Mouse (Mus musculus) heart, adult 2 months (tissue): ENCODE measurements around the gene Cacna1c. TPM values are rescaled to one million over a fixed set of nuclear protein-coding genes. Genes with fewer than 3 reads are reported as not detected.

Experiments
- DNase-seq, 2 experiments: peaks; one replicate each; pipeline ENCODE4 v3.0.0; 2021
- H3K27ac ChIP-seq: fragments of 200-600 bp; 2 replicates; pipeline ENCODE4 v1.8.1; 2022
- H3K27me3 ChIP-seq: fragments of 200-500 bp; 2 replicates; pipeline ENCODE4 v1.6.1; 2012; ENCODE audit warnings: mild to moderate bottlenecking, low read length, inconsistent platforms, mixed read lengths; ENCODE audit not compliant: control insufficient read depth, insufficient read depth
- H3K36me3 ChIP-seq: fragments of 200-500 bp; 2 replicates; pipeline ENCODE4 v1.6.1; 2012; ENCODE audit warnings: low read length, inconsistent platforms; ENCODE audit not compliant: control insufficient read depth, insufficient read depth
- H3K4me1 ChIP-seq: fragments of 200-500 bp; 2 replicates; pipeline ENCODE4 v1.6.1; 2011; ENCODE audit warnings: low read length; ENCODE audit not compliant: control insufficient read depth, insufficient read depth
- H3K4me3 ChIP-seq: fragments of 200-600 bp; 2 replicates; pipeline ENCODE4 v1.8.1; 2022
- H3K79me2 ChIP-seq: fragments of 200-500 bp; replicated peaks from 2 replicates; pipeline ENCODE4 v1.6.1; 2012; ENCODE audit warnings: mild to moderate bottlenecking, inconsistent platforms, low read length, moderate library complexity, mixed read lengths; ENCODE audit not compliant: control insufficient read depth, insufficient read depth
- H3K9ac ChIP-seq: fragments of 200-500 bp; 2 replicates; pipeline ENCODE4 v1.6.1; 2012; ENCODE audit warnings: low read depth, mild to moderate bottlenecking, control low read depth, inconsistent platforms, low read length, mixed read lengths
- CTCF ChIP-seq: fragments of 200-600 bp; IDR thresholded peaks from 2 replicates; pipeline ENCODE4 v1.8.1; 2022; ENCODE audit warnings: antibody characterized with exemption, mild to moderate bottlenecking, moderate library complexity
- EP300 ChIP-seq: fragments of 200-500 bp; IDR thresholded peaks from 2 replicates; pipeline ENCODE4 v1.6.1; 2011; ENCODE audit warnings: low read depth, low read length, control low read depth; ENCODE audit not compliant: insufficient read depth
- POLR2A ChIP-seq: fragments of 200-500 bp; IDR thresholded peaks from 2 replicates; pipeline ENCODE4 v1.6.1; 2011; ENCODE audit warnings: mild to moderate bottlenecking, low read depth, low read length, control low read depth; ENCODE audit not compliant: insufficient read depth
- WGBS: fragments of 180-500 bp; shearing (Covaris S2); methylation state at CpG from one replicate; pipeline ENCODE4 v1.1.7; 2018; 5-methylcytosine and 5-hydroxymethylcytosine counted together
- intact Hi-C: fragments of 180-260 bp; cut with DNase I; formaldehyde crosslinking; loops from one replicate; pipeline ENCODE4 v1.15.1; 2025
- polyA plus RNA-seq: library from polyadenylated mRNA; depleted of rRNA; stranded (reverse); fragments of >200 nt; gene quantifications from 2 replicates; pipeline ENCODE4 v1.2.3, GENCODE M21; 2012
- total RNA-seq, 2 experiments: library from RNA; stranded (reverse); gene quantifications; 2 replicates each; pipeline ENCODE4 v1.2.3; 2021

Gene Cacna1c
- total and polyA plus RNA-seq, 3 experiments: 56.8 to 228 (median 194) TPM

- no peak overlapping the region for H3K27ac ChIP-seq
- WGBS: 56% methylated on average over 14 of the region's 14 CpGs
- TF ChIP-seq CTCF (peak; percentile 80), EP300 (no peak)
- intact Hi-C loops: loop anchor here (2.0 kb wide), 1 partner anchor 460 kb away; no protein-coding TSS in a partner anchor
- H3K4me3 ChIP-seq: no peak overlapping the region
- no peaks in the 10 kb centered on the region for H3K4me1 ChIP-seq
- no peak overlapping the region for H3K9ac ChIP-seq
- no peaks in the 10 kb centered on the region for H3K27me3 ChIP-seq
- no peaks in the 10 kb centered on the region for H3K36me3 ChIP-seq
- no peaks in the 10 kb centered on the region for H3K79me2 ChIP-seq
- peak; percentile 43 to 71 for DNase-seq
These were observed 549.8 kb downstream of the Cacna1c start for GRCm38 (mm10) chr6:118646265-118647061.

- H3K4me3 ChIP-seq: no peak overlapping the region
- 53% methylated on average over 12 of the region's 12 CpGs for WGBS
- no peaks in the 10 kb centered on the region for H3K36me3 ChIP-seq
- H3K79me2 ChIP-seq: no peaks in the 10 kb centered on the region
- peak; percentile 28 to 49 for DNase-seq
- TF ChIP-seq POLR2A (no peak), CTCF (no peak), EP300 (no peak)
- H3K4me1 ChIP-seq: no peaks in the 10 kb centered on the region
- H3K9ac ChIP-seq: no peak overlapping the region
- no peaks in the 10 kb centered on the region for H3K27me3 ChIP-seq
- intact Hi-C loops: no loop called here
- H3K27ac ChIP-seq: no peak overlapping the region
These were observed 551.4 kb downstream of the Cacna1c start for GRCm38 (mm10) chr6:118644866-118645265.

DNA sequence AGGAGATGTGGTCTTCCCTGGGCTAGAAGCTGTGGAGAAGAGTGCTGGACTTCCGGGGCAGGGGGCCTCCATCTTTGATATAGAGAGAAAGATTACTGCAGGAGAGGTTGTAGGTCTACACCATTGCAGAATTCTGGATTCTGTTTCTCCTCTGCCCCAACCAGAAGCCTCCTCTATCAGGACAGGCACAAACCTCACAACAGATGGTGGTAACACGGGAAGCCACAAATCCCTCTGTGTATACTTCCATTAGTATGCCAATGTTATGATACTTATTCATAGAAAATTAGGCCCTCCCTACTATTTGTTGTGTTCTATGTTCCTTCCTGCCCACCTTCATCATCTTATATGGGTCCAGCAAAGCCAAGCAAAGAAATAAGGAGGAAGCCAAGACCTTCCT, 552.7 kb downstream of the Cacna1c start:
- no peak for DNase-seq
- Histone ChIP-seq H3K36me3 (no peaks in the 10 kb centered on the region), H3K4me1 (no peaks in the 10 kb centered on the region), H3K9ac (no peak overlapping the region), H3K4me3 (no peak overlapping the region), H3K27me3 (no peaks in the 10 kb centered on the region), H3K79me2 (no peaks in the 10 kb centered on the region), H3K27ac (no peak overlapping the region)
- intact Hi-C loops: no loop called here
- WGBS: 88% methylated on average over 2 of the region's 2 CpGs
- no peak for TF ChIP-seq POLR2A

GRCm38 (mm10) chr6:118641671-118642325, 554.4 kb downstream of the Cacna1c start:
- Histone ChIP-seq H3K9ac (no peak overlapping the region), H3K27me3 (no peaks in the 10 kb centered on the region), H3K4me3 (no peak overlapping the region), H3K79me2 (no peaks in the 10 kb centered on the region), H3K27ac (no peak overlapping the region), H3K4me1 (no peaks in the 10 kb centered on the region), H3K36me3 (no peaks in the 10 kb centered on the region)
- TF ChIP-seq CTCF: no peak
- TF ChIP-seq EP300: no peak
- no peak for TF ChIP-seq POLR2A
- no peak for DNase-seq
- intact Hi-C loops: no loop called here
- WGBS: 65% methylated on average over 6 of the region's 6 CpGs

GRCm38 (mm10) chr6:118639816-118640215, 556.4 kb downstream of the Cacna1c start:
- TF ChIP-seq POLR2A (no peak), EP300 (no peak), CTCF (no peak)
- intact Hi-C loops: no loop called here
- Histone ChIP-seq H3K36me3 (no peaks in the 10 kb centered on the region), H3K79me2 (no peaks in the 10 kb centered on the region), H3K4me1 (no peaks in the 10 kb centered on the region), H3K4me3 (no peak overlapping the region), H3K27ac (no peak overlapping the region), H3K27me3 (no peaks in the 10 kb centered on the region), H3K9ac (no peak overlapping the region)
- WGBS: 63% methylated on average over 2 of the region's 2 CpGs
- no peak for DNase-seq

DNA sequence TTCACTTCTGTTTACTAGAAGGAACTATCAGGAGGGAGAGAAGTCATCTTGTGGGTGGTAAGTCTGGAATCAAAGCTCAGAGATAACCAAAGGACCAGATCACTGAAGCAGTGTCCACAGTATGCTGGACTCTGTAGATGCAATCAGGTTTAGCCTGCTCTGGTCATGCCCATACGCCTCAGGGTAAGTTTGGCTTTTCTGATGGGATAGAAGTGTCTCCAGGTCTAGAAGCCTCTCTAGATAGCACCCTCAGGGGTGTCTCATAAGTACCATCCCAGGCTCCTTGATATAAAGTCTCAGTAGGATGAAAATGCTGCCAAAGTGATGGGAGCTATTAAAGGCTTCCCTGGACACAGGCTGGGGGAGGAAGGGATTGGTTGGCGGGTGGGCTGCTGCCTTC, 557.3 kb downstream of the Cacna1c start:
- no peak overlapping the region for H3K4me3 ChIP-seq
- DNase-seq: no peak
- WGBS: 90% methylated on average over 2 of the region's 2 CpGs
- no peaks in the 10 kb centered on the region for H3K36me3 ChIP-seq
- H3K27me3 ChIP-seq: no peaks in the 10 kb centered on the region
- H3K79me2 ChIP-seq: no peaks in the 10 kb centered on the region
- no peaks in the 10 kb centered on the region for H3K4me1 ChIP-seq
- intact Hi-C loops: no loop called here
- H3K27ac ChIP-seq: no peak overlapping the region
- H3K9ac ChIP-seq: no peak overlapping the region
- TF ChIP-seq CTCF: no peak
- TF ChIP-seq EP300: no peak
- TF ChIP-seq POLR2A: no peak
